Mouse (Mus musculus): ENCODE results near the gene Pax3. TPM values are rescaled to one million over a fixed set of nuclear protein-coding genes. Genes with fewer than 3 reads are reported as not detected.

Gene Pax3
- polyA plus RNA-seq, 1 experiment = 3.3 TPM

DNA sequence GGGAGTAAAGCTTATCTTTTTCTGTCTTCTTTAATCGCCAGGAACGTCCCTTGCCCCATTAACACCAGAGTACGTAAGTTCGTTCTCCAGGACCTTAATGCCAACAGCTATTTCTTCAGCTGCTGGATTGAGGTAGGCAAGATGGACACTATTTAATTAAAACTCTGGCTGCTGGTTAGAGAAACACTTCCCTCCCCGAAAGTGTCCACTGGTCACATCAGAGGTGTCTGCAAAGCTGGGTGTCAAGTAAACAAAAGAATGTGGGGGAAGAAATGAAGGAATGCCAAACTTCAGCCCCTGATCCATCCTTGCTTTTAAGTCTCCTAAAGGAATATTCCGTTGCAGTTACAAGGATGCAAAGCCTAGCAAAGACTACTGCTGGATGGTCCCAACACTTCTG, 24.6 kb downstream of the Pax3 start:
- H3K27ac ChIP-seq (ENCODE audit: insufficient read depth, low read length) = no peak overlapping the region

DNA sequence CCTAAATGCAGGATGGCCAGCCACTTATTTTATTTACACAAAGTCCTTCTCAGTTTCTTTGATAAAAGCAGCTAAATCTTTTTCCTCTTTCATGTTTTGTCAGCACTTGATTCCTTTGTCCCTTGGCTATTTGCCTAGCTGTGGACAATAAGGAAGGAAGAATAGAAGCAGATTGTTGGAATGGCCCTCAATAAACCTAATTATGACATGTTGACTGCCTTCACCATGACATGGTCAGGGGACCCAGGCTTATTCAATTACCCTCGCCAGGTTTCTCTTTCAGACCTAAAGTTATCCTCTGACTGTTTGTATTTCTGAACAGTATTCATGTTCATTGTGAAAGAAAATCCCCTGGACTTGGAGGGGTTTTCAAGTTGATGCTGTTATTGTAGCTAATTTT, 25.3 kb downstream of the Pax3 start:
- Histone ChIP-seq H3K9me3 (replicated peaks; ENCODE audit: control insufficient read depth, insufficient read depth, low read length, poor library complexity, severe bottlenecking) (no peaks in the 10 kb centered on the region), H3K27ac (ENCODE audit: insufficient read depth, low read length) (no peak overlapping the region), H3K9ac (ENCODE audit: low read depth, poor library complexity, severe bottlenecking) (no peak overlapping the region), H3K4me1 (ENCODE audit: control insufficient read depth, insufficient read depth, low read length) (no peaks in the 10 kb centered on the region), H3K4me3 (ENCODE audit: low read depth, low read length) (no peak overlapping the region), H3K27me3 (ENCODE audit: control insufficient read depth, insufficient read depth, low read length, poor library complexity, severe bottlenecking) (no peaks in the 10 kb centered on the region), H3K36me3 (ENCODE audit: control insufficient read depth, insufficient read depth, low read length, poor library complexity, severe bottlenecking) (no peaks in the 10 kb centered on the region)
- TF ChIP-seq EP300 (IDR thresholded peaks at IDR 0.05; ENCODE audit: insufficient read depth, low read depth, low read length) (no peak), CTCF (IDR thresholded peaks at IDR 0.05; ENCODE audit: low read depth, low read length) (no peak), POLR2A (IDR thresholded peaks at IDR 0.05; ENCODE audit: insufficient read depth, low read length) (no peak)

More for the DNA sequence above, 24.6 kb downstream of the Pax3 start:
- Histone ChIP-seq H3K36me3 (ENCODE audit: control insufficient read depth, insufficient read depth, low read length, poor library complexity, severe bottlenecking) (no peaks in the 10 kb centered on the region), H3K4me3 (ENCODE audit: low read depth, low read length) (no peak overlapping the region), H3K9ac (ENCODE audit: low read depth, poor library complexity, severe bottlenecking) (no peak overlapping the region), H3K27me3 (ENCODE audit: control insufficient read depth, insufficient read depth, low read length, poor library complexity, severe bottlenecking) (no peaks in the 10 kb centered on the region), H3K9me3 (replicated peaks; ENCODE audit: control insufficient read depth, insufficient read depth, low read length, poor library complexity, severe bottlenecking) (no peaks in the 10 kb centered on the region), H3K4me1 (ENCODE audit: control insufficient read depth, insufficient read depth, low read length) (no peaks in the 10 kb centered on the region)
- TF ChIP-seq EP300 (IDR thresholded peaks at IDR 0.05; ENCODE audit: insufficient read depth, low read depth, low read length) = no peak
- no peak for TF ChIP-seq POLR2A (IDR thresholded peaks at IDR 0.05; ENCODE audit: insufficient read depth, low read length)
- no peak for TF ChIP-seq CTCF (IDR thresholded peaks at IDR 0.05; ENCODE audit: low read depth, low read length)

DNA sequence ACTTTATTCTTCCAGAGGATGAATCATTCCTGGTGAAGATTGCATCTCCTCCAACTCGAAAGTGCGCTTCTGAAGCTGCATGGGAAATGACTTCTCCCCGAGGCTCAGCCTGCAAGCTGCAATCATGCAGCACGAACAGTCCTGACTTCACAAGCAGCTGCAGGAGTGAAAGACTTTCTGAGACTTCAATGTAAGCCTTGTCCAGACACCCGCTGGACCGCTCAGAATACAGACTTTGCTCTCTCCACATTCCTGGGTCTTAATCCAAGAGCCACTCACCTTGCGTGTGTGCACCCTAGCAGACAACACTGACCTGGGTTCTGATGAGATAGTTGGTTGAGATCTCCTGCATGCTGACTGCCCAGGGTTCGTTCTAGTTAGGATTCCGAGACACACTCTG, 26.2 kb downstream of the Pax3 start:
- H3K9me3 ChIP-seq (replicated peaks; ENCODE audit: control insufficient read depth, insufficient read depth, low read length, poor library complexity, severe bottlenecking) = no peaks in the 10 kb centered on the region
- no peaks in the 10 kb centered on the region for H3K27me3 ChIP-seq (ENCODE audit: control insufficient read depth, insufficient read depth, low read length, poor library complexity, severe bottlenecking)

DNA sequence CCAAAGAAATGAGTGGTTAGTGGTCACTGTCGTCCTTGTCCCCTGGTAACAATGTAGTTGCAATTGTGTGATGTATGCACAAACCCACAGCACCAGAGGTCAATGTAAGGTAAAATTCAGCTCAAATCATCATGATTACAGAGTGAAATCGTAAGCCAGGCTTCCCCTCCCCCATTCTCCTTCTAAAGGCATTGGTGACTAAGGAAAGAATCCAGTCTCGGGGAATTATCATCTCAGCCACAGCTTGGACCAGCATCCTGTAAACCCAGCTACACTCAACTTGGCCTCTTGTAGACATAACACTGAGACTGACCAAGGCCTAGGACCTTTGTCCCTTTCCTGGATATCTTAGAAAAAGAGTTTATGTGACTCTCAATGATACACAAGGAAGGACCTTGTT, 28.1 kb downstream of the Pax3 start:
- Histone ChIP-seq H3K27me3 (ENCODE audit: control insufficient read depth, insufficient read depth, low read length, poor library complexity, severe bottlenecking) (no peaks in the 10 kb centered on the region), H3K4me1 (ENCODE audit: control insufficient read depth, insufficient read depth, low read length) (no peaks in the 10 kb centered on the region), H3K27ac (ENCODE audit: insufficient read depth, low read length) (no peak overlapping the region), H3K4me3 (ENCODE audit: low read depth, low read length) (no peak overlapping the region), H3K36me3 (ENCODE audit: control insufficient read depth, insufficient read depth, low read length, poor library complexity, severe bottlenecking) (no peaks in the 10 kb centered on the region), H3K9ac (ENCODE audit: low read depth, poor library complexity, severe bottlenecking) (no peak overlapping the region), H3K9me3 (replicated peaks; ENCODE audit: control insufficient read depth, insufficient read depth, low read length, poor library complexity, severe bottlenecking) (no peaks in the 10 kb centered on the region)
- TF ChIP-seq POLR2A (IDR thresholded peaks at IDR 0.05; ENCODE audit: insufficient read depth, low read length) (no peak), EP300 (IDR thresholded peaks at IDR 0.05; ENCODE audit: insufficient read depth, low read depth, low read length) (no peak), CTCF (IDR thresholded peaks at IDR 0.05; ENCODE audit: low read depth, low read length) (no peak)

More for the DNA sequence above, 26.2 kb downstream of the Pax3 start:
- H3K27ac ChIP-seq (ENCODE audit: insufficient read depth, low read length) = no peak overlapping the region
- no peaks in the 10 kb centered on the region for H3K36me3 ChIP-seq (ENCODE audit: control insufficient read depth, insufficient read depth, low read length, poor library complexity, severe bottlenecking)
- TF ChIP-seq CTCF (IDR thresholded peaks at IDR 0.05; ENCODE audit: low read depth, low read length) (no peak), EP300 (IDR thresholded peaks at IDR 0.05; ENCODE audit: insufficient read depth, low read depth, low read length) (no peak), POLR2A (IDR thresholded peaks at IDR 0.05; ENCODE audit: insufficient read depth, low read length) (no peak)
- H3K9ac ChIP-seq (ENCODE audit: low read depth, poor library complexity, severe bottlenecking) = no peak overlapping the region
- no peaks in the 10 kb centered on the region for H3K4me1 ChIP-seq (ENCODE audit: control insufficient read depth, insufficient read depth, low read length)
- no peak overlapping the region for H3K4me3 ChIP-seq (ENCODE audit: low read depth, low read length)

DNA sequence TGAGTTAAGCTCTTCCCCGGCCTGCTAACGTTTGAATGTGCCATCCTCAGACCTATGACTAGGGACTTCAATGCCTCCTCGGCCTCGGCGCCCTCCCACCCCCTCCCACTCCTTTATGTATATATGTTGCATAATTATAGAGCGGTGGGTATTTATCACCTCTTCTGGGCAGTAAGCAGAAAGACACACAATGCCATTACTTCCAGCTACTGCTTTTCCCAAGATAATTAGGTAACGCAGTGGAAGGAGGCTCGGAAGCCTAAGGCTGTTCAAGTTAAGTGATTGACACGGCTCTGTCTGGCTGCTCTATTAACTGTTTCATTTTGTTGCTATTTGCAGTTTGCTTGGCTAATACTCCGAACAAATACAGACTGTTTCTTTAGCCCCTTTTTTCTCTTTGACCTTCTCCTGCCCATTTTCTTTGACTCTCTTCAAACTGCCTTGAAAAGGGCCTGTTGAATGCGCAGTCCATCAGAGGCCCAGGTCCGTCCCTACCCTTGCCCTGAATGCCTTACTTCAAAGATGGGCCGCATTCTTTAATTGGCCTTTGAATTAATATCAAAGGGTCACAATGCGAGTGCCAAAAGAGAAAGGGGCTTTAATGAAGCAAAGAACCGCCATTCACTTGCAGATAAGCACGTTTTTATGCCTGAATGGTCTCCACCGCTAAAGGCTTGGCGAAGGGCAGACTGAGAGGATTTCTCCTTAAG, 29.2 kb downstream of the Pax3 start:
- Histone ChIP-seq H3K27ac (ENCODE audit: insufficient read depth, low read length) (no peak overlapping the region), H3K9ac (ENCODE audit: low read depth, poor library complexity, severe bottlenecking) (no peak overlapping the region), H3K9me3 (replicated peaks; ENCODE audit: control insufficient read depth, insufficient read depth, low read length, poor library complexity, severe bottlenecking) (no peaks in the 10 kb centered on the region), H3K27me3 (ENCODE audit: control insufficient read depth, insufficient read depth, low read length, poor library complexity, severe bottlenecking) (no peaks in the 10 kb centered on the region), H3K4me1 (ENCODE audit: control insufficient read depth, insufficient read depth, low read length) (no peaks in the 10 kb centered on the region), H3K36me3 (ENCODE audit: control insufficient read depth, insufficient read depth, low read length, poor library complexity, severe bottlenecking) (no peaks in the 10 kb centered on the region), H3K4me3 (ENCODE audit: low read depth, low read length) (no peak overlapping the region)
- TF ChIP-seq EP300 (IDR thresholded peaks at IDR 0.05; ENCODE audit: insufficient read depth, low read depth, low read length) = no peak
- TF ChIP-seq CTCF (IDR thresholded peaks at IDR 0.05; ENCODE audit: low read depth, low read length) = no peak
- TF ChIP-seq POLR2A (IDR thresholded peaks at IDR 0.05; ENCODE audit: insufficient read depth, low read length) = no peak

DNA sequence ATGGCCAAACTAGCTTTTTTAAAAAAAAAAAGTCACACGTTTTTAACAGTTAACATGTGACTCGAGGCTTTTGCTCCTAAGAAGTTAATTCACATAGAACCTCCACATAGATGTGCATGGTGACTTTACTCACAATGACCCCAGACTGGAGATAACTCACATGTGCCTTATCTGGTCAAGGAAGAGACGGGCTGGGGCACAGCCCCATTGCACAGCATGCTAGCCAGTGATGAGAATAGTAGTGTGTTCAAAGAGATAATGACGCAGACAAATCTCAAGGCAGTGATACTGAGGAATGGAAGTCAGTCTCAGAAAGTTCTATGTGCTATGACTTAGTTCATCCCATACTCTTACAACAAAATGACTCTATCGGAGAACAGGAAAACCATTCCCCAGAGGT, 35.2 kb downstream of the Pax3 start:
- H3K9ac ChIP-seq (ENCODE audit: low read depth, poor library complexity, severe bottlenecking) = no peak overlapping the region
- TF ChIP-seq CTCF (IDR thresholded peaks at IDR 0.05; ENCODE audit: low read depth, low read length) (no peak), POLR2A (IDR thresholded peaks at IDR 0.05; ENCODE audit: insufficient read depth, low read length) (no peak), EP300 (IDR thresholded peaks at IDR 0.05; ENCODE audit: insufficient read depth, low read depth, low read length) (no peak)
- H3K27me3 ChIP-seq (ENCODE audit: control insufficient read depth, insufficient read depth, low read length, poor library complexity, severe bottlenecking) = no peaks in the 10 kb centered on the region
- no peak overlapping the region for H3K27ac ChIP-seq (ENCODE audit: insufficient read depth, low read length)
- H3K9me3 ChIP-seq (replicated peaks; ENCODE audit: control insufficient read depth, insufficient read depth, low read length, poor library complexity, severe bottlenecking) = no peaks in the 10 kb centered on the region
- H3K4me3 ChIP-seq (ENCODE audit: low read depth, low read length) = no peak overlapping the region
- H3K4me1 ChIP-seq (ENCODE audit: control insufficient read depth, insufficient read depth, low read length) = no peaks in the 10 kb centered on the region
- no peaks in the 10 kb centered on the region for H3K36me3 ChIP-seq (ENCODE audit: control insufficient read depth, insufficient read depth, low read length, poor library complexity, severe bottlenecking)

All from ES-Bruce4 (cell line).